Mouse (Mus musculus) embryonic facial prominence, embryonic 15.5 days (tissue): ENCODE results near the gene Tle6. TPM values are rescaled to one million over a fixed set of nuclear protein-coding genes. Genes with fewer than 3 reads are reported as not detected.

Experiments used
- ATAC-seq: fragments of 200-750 bp; cut with Nextera tagmentation; 2 replicates; pipeline ENCODE4 v1.8.0; 2017; ENCODE audit warnings: low read depth, moderate TSS enrichment; ENCODE audit not compliant: insufficient number of reproducible peaks, low FRiP score, low TSS enrichment
- H3K27ac ChIP-seq: fragments of 300-500 bp; sonication (generic); replicated peaks from 2 replicates; pipeline ENCODE4 v1.5.1; 2015; ENCODE audit warnings: mild to moderate bottlenecking, inconsistent platforms
- H3K27me3 ChIP-seq: fragments of 300-500 bp; sonication (generic); 2 replicates; pipeline ENCODE4 v1.6.1; 2015; ENCODE audit warnings: inconsistent platforms
- H3K36me3 ChIP-seq: fragments of 300-500 bp; sonication (generic); 2 replicates; pipeline ENCODE4 v1.6.1; 2015; ENCODE audit warnings: mild to moderate bottlenecking, inconsistent platforms
- H3K4me1 ChIP-seq: fragments of 300-500 bp; sonication (generic); 2 replicates; pipeline ENCODE4 v1.6.1; 2015; ENCODE audit warnings: inconsistent platforms
- H3K4me2 ChIP-seq: fragments of 300-500 bp; sonication (generic); replicated peaks from 2 replicates; pipeline ENCODE4 v1.6.1; 2015; ENCODE audit warnings: mild to moderate bottlenecking, inconsistent platforms
- H3K4me3 ChIP-seq: fragments of 300-500 bp; sonication (generic); replicated peaks from 2 replicates; pipeline ENCODE4 v1.5.1; 2015; ENCODE audit warnings: mild to moderate bottlenecking, inconsistent platforms
- H3K9ac ChIP-seq: fragments of 300-500 bp; sonication (generic); 2 replicates; pipeline ENCODE4 v1.6.1; 2015; ENCODE audit warnings: inconsistent platforms
- H3K9me3 ChIP-seq: fragments of 300-500 bp; sonication (generic); replicated peaks from 2 replicates; pipeline ENCODE4 v1.6.1; 2016; ENCODE audit warnings: inconsistent platforms
- WGBS: fragments of 180-500 bp; shearing (Covaris S2); methylation state at CpG from one replicate; pipeline ENCODE4 v1.1.7; 2015; 5-methylcytosine and 5-hydroxymethylcytosine counted together
- polyA plus RNA-seq: library from polyadenylated mRNA; unstranded; fragments of >200 nt; fragmentation: Nextera tagmentation; extraction: Ambion mirVana; gene quantifications from 2 replicates; pipeline ENCODE4 v1.2.1, GENCODE M21; 2015

Gene Tle6
- polyA plus RNA-seq, 1 experiment from 2014 or later: 19.6 TPM

GRCm38 (mm10) chr10:81560719-81561459, 40.0 kb downstream of the Tle6 start:
- Histone ChIP-seq H3K27me3 (no peaks in the 10 kb centered on the region), H3K9me3 (no peaks in the 10 kb centered on the region), H3K4me1 (peaks cover 59% of the 10 kb centered on the region), H3K9ac (peak overlapping the region; percentile 87), H3K27ac (peak overlapping the region; percentile 92), H3K36me3 (peaks cover 23% of the 10 kb centered on the region), H3K4me2 (peak overlapping the region; percentile 86), H3K4me3 (peak overlapping the region; percentile 80)
- 0 out of 2 replicates have a peak, but pooled peaks have one; percentile 0 for ATAC-seq
- 7% methylated on average over 16 of the region's 16 CpGs for WGBS

GRCm38 (mm10) chr10:81559627-81560539, 41.0 kb downstream of the Tle6 start:
- Histone ChIP-seq H3K4me3 (peak overlapping the region; percentile 80), H3K36me3 (peaks cover 13% of the 10 kb centered on the region), H3K4me2 (peak overlapping the region; percentile 86), H3K9ac (peak overlapping the region; percentile 87), H3K4me1 (peaks cover 49% of the 10 kb centered on the region), H3K27me3 (no peaks in the 10 kb centered on the region), H3K9me3 (no peaks in the 10 kb centered on the region), H3K27ac (peak overlapping the region; percentile 92)
- peak; percentile 45 for ATAC-seq
- under 1% methylated on average over 34 of the region's 36 CpGs for WGBS

- Histone ChIP-seq H3K36me3 (peaks cover 8% of the 10 kb centered on the region; the same call in 1 of the 2 replicates), H3K27ac (peak within 1 kb of the TSS; percentile 92), H3K4me1 (peaks cover 42% of the 10 kb centered on the region), H3K9ac (peak within 1 kb of the TSS; percentile 87), H3K9me3 (no peaks in the 10 kb centered on the region), H3K4me2 (peak within 1 kb of the TSS; percentile 86), H3K4me3 (peak within 1 kb of the TSS; percentile 80), H3K27me3 (no peaks in the 10 kb centered on the region)
- 2% methylated on average over 10 of the region's 53 CpGs for WGBS
- ATAC-seq: peak; percentile 20; the same call in 1 of the 2 replicates
Observed at GRCm38 (mm10) chr10:81559163-81559626, 41.7 kb downstream of the Tle6 start, which contains the start of gene Aes. TSS of gene Aes (plus strand) at chr10:81559488.

- H3K4me3 ChIP-seq: no peak overlapping the region
- H3K9me3 ChIP-seq: no peaks in the 10 kb centered on the region
- no peak overlapping the region for H3K9ac ChIP-seq
- no peak overlapping the region for H3K4me2 ChIP-seq
- 10% methylated on average over 1 of the region's 1 CpGs for WGBS
- peaks cover 25% of the 10 kb centered on the region for H3K4me1 ChIP-seq
- no peak for ATAC-seq
- H3K27me3 ChIP-seq: no peaks in the 10 kb centered on the region
- no peak overlapping the region for H3K27ac ChIP-seq
- no peaks in the 10 kb centered on the region for H3K36me3 ChIP-seq
Observed at GRCm38 (mm10) chr10:81557491-81557890, 43.4 kb downstream of the Tle6 start.

- no peak overlapping the region for H3K27ac ChIP-seq
- H3K27me3 ChIP-seq: no peaks in the 10 kb centered on the region
- WGBS: 67% methylated on average over 3 of the region's 3 CpGs
- H3K9ac ChIP-seq: no peak overlapping the region
- H3K4me3 ChIP-seq: no peak overlapping the region
- no peak overlapping the region for H3K4me2 ChIP-seq
- peaks cover 22% of the 10 kb centered on the region for H3K4me1 ChIP-seq
- no peak for ATAC-seq
- H3K36me3 ChIP-seq: no peaks in the 10 kb centered on the region
- H3K9me3 ChIP-seq: no peaks in the 10 kb centered on the region
Observed at GRCm38 (mm10) chr10:81556282-81556681, 44.6 kb downstream of the Tle6 start.

- Histone ChIP-seq H3K36me3 (no peaks in the 10 kb centered on the region), H3K27me3 (no peaks in the 10 kb centered on the region), H3K4me2 (no peak overlapping the region), H3K9ac (no peak overlapping the region), H3K9me3 (no peaks in the 10 kb centered on the region), H3K4me3 (no peak overlapping the region), H3K4me1 (peaks cover 12% of the 10 kb centered on the region), H3K27ac (no peak overlapping the region)
- 72% methylated on average over 6 of the region's 6 CpGs for WGBS
- ATAC-seq: no peak
Observed at GRCm38 (mm10) chr10:81553807-81554755, 46.8 kb downstream of the Tle6 start.

- H3K4me1 ChIP-seq: peaks cover 8% of the 10 kb centered on the region
- no peaks in the 10 kb centered on the region for H3K9me3 ChIP-seq
- H3K36me3 ChIP-seq: no peaks in the 10 kb centered on the region
- no peak overlapping the region for H3K27ac ChIP-seq
- H3K4me2 ChIP-seq: no peak overlapping the region
- H3K4me3 ChIP-seq: no peak overlapping the region
- ATAC-seq: no peak
- H3K27me3 ChIP-seq: no peaks in the 10 kb centered on the region
- H3K9ac ChIP-seq: no peak overlapping the region
- 83% methylated on average over 5 of the region's 5 CpGs for WGBS
Observed at GRCm38 (mm10) chr10:81553232-81553631, 47.6 kb downstream of the Tle6 start.

- H3K36me3 ChIP-seq: no peaks in the 10 kb centered on the region
- peaks cover 8% of the 10 kb centered on the region for H3K4me1 ChIP-seq
- no peak overlapping the region for H3K4me3 ChIP-seq
- no peaks in the 10 kb centered on the region for H3K9me3 ChIP-seq
- peak; percentile 77 for ATAC-seq
- H3K9ac ChIP-seq: no peak overlapping the region
- no peaks in the 10 kb centered on the region for H3K27me3 ChIP-seq
- no peak overlapping the region for H3K4me2 ChIP-seq
- WGBS: 4% methylated on average over 12 of the region's 12 CpGs
- H3K27ac ChIP-seq: peak overlapping the region; percentile 73
Observed at GRCm38 (mm10) chr10:81551597-81552102, 49.2 kb downstream of the Tle6 start.

- Histone ChIP-seq H3K4me3 (no peak overlapping the region), H3K27me3 (no peaks in the 10 kb centered on the region), H3K36me3 (no peaks in the 10 kb centered on the region), H3K9me3 (no peaks in the 10 kb centered on the region), H3K27ac (no peak overlapping the region), H3K9ac (no peak overlapping the region), H3K4me2 (no peak overlapping the region), H3K4me1 (peaks cover 11% of the 10 kb centered on the region)
- 12% methylated on average over 7 of the region's 7 CpGs for WGBS
- no peak for ATAC-seq
Observed at GRCm38 (mm10) chr10:81550257-81550656, 50.6 kb downstream of the Tle6 start.

- no peak for ATAC-seq
- Histone ChIP-seq H3K4me2 (no peak overlapping the region), H3K36me3 (no peaks in the 10 kb centered on the region), H3K27me3 (no peaks in the 10 kb centered on the region), H3K9me3 (no peaks in the 10 kb centered on the region), H3K27ac (no peak overlapping the region), H3K4me3 (no peak overlapping the region), H3K9ac (no peak overlapping the region), H3K4me1 (peaks cover 16% of the 10 kb centered on the region)
- WGBS: 68% methylated on average over 5 of the region's 5 CpGs
Observed at GRCm38 (mm10) chr10:81548944-81549343, 51.9 kb downstream of the Tle6 start.
